Mouse (Mus musculus) megakaryocyte, embryonic 14.5 days (primary cell): ENCODE measurements around the gene Foxq1.

ENCODE experiments used
- FLI1 ChIP-seq: IDR thresholded peaks from 2 replicates; pipeline ENCODE4 v1.6.1; 2012; ENCODE audit warnings: low read length, inconsistent platforms, mixed read lengths
- GATA1 ChIP-seq: IDR thresholded peaks from 3 replicates; pipeline ENCODE4 v1.6.1; 2012; ENCODE audit warnings: mixed read lengths, low read length, inconsistent platforms, borderline replicate concordance

- TF ChIP-seq FLI1 (no peak), GATA1 (no peak)
Measured at GRCm38 (mm10) chr13:31567099-31567498, 11.2 kb downstream of the Foxq1 start.
